Mouse (Mus musculus) gastrocnemius, postnatal 36 days (tissue): ENCODE results near the gene Trak2. TPM values are rescaled to one million over a fixed set of nuclear protein-coding genes. Genes with fewer than 3 reads are reported as not detected.
"Not testable (repeated sequence)": the region's sequence is repeated elsewhere in the genome, so short reads cannot be mapped to it uniquely, and the experiment has no call there.

ENCODE experiments used
- DNase-seq, 2 experiments: peaks; one replicate each; pipeline ENCODE4 v3.0.0; 2022
- intact Hi-C: fragments of 180-260 bp; cut with DNase I; formaldehyde crosslinking; loops from one replicate; pipeline ENCODE4 v1.15.1; 2025
- total RNA-seq, 2 experiments: library from RNA; stranded (reverse); gene quantifications; 2 replicates each; pipeline ENCODE4 v1.2.3; 2021

Trak2 gene
- total RNA-seq, 2 experiments from 2014 or later = 68.8 to 84.1 TPM

GRCm38 (mm10) chr1:58954578-58955410, 18.4 kb downstream of the Trak2 start:
- intact Hi-C loops = no loop called here
- DNase-seq = no peak

- intact Hi-C loops = no loop called here
- DNase-seq = no peak
These were observed 19.4 kb downstream of the Trak2 start for GRCm38 (mm10) chr1:58953686-58954434.

DNA sequence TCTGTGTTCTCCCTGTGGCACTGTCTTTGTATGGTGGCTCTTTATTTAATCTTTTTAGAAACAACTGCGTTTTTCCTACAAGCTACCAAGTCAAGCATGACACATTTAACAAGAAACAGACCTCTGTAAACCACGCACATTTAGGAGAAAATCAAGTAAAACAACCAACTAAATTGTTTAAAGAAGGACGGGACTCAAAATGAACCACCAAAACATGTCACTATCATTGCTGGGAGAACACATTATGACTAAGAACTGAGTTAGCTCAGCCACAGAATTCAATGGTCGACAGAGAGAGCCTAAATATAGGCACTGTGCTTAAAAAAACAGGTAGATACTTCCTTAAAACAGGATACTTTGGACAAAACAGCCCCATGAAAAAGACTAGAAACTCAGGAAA, 20.2 kb downstream of the Trak2 start:
- DNase-seq = no peak
- intact Hi-C loops = no loop called here

DNA sequence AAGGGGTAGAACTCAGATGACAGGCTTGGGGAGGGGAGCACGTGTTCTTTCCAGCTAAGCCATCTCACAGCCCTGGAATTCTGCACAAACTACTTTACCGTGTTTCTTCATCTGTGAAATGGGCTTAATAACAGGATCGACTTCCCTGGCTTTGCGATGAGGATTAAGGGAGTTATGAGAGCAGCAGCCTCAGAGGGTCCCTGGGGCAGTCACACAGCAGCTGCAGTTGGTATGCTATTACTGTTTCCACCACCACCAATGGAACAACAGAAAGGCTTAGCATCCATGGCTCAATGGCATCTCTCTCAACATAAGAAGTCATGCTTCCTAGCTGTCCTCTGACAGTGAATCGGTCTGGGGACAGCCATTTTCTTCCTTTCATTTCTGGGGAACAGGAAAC, 20.7 kb downstream of the Trak2 start:
- intact Hi-C loops = no loop called here
- DNase-seq = no peak

DNA sequence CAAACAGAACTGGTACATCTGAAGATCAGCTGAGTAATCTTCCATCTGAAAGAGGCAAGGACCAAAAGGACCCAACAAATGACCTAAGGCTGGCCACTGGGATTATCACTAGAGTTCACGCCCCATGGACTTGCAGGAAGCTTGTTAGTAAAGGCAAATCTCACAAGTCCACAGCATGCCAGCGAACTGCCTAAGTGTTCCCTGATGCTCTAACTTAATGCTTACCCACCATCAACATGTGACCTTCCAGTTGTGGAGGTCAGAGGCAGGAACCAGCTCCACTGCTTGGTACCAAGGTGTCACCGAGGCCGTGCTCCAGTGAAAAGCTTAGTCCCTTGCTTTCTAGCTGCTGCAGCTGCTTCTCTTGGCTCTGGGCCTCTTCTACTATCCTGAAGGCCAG, 21.4 kb downstream of the Trak2 start:
- intact Hi-C loops = no loop called here
- DNase-seq = peak in 1 of 2 experiments; percentile 20

GRCm38 (mm10) chr1:58950899-58951648, 22.2 kb downstream of the Trak2 start:
- intact Hi-C loops = no loop called here
- peak in 1 of 2 experiments; percentile 16 for DNase-seq

DNA sequence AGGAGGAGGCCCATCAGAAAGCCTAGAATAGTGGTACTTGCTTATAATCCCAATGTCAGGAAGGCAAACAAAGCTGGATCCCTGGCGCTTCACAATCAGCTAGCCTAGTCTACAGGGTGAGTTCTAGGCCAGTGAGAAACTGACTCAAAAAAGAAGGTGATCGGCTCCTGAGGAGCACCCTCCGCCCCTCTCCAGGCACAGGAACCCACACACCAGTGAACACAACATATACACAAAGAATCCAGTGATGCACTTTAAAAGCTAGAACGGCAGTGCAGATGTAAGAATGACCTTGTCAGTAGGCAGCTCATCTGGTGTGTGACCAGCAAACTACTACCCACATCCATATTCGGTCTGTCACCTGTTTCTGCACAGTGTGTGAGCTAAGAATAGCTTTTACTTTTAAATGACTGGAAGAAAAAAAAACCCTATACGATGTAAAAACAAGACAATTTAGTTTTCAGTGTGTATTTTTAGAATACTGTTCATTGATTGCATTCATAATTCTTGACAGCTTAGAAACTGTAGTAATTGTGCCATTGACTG, 23.6 kb downstream of the Trak2 start:
- no peak for DNase-seq
- intact Hi-C loops = no loop called here

DNA sequence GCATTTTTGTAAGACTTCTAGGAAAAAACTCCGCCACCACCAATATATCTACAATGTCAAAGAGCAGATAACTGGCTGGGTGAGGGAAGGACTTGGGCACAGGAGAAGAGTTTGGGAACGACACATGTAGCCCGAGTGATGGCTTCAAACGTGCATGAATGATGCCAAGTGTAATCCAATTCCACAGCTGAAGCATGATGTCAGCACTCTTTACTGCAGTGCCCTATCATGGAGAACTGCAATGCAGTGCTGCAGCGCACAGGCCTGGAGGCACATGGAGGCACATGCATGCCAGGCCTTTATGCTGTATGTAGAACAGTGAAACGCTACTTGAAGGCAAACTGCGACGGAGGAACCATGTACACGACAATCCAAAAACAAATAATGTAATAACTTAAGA, 26.5 kb downstream of the Trak2 start:
- intact Hi-C loops = no loop called here
- DNase-seq = no peak

DNA sequence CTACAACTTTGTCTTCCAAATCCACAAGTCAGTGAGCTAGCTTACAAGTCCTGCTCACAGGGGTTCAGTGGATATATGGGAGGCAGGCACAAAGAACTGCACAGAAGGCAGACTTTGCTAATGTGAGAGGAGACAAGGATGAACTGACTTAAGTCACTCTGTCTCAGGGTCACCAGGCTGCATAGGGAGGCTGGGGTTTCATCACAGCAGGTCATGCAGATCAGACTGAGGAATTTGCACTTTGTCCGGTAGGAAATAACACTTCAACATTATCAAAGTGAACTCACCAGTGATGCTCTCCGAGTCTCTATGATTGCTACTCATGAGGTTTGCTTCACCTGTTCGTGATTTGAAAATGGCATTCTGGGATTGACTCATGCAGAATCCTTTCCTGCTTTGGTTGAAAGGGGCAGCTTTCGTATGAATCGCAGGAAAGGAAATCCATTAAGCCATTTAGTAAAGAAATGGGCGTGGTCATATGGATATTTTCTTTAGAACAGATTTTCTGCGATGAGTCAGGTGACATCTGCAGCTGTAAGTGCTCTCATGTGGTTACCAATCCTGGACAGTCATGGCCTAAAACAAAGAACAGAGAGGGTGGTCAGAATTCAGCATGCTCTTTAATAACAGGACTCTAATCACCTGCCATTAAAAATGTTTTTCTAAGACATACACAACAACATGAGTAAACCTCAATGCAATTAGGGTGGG, 27.1 kb downstream of the Trak2 start:
- no peak for DNase-seq
- intact Hi-C loops = no loop called here

- DNase-seq = no peak
- intact Hi-C loops = no loop called here
These were observed 27.7 kb downstream of the Trak2 start for GRCm38 (mm10) chr1:58945523-58945922.

- intact Hi-C loops = no loop called here
- DNase-seq = no peak
These were observed 35.6 kb downstream of the Trak2 start for GRCm38 (mm10) chr1:58937606-58938099.

GRCm38 (mm10) chr1:58936746-58937605, 36.3 kb downstream of the Trak2 start:
- DNase-seq = no peak
- intact Hi-C loops = no loop called here

GRCm38 (mm10) chr1:58926664-58927063, 46.6 kb downstream of the Trak2 start:
- intact Hi-C loops = no loop called here
- DNase-seq = no peak

DNA sequence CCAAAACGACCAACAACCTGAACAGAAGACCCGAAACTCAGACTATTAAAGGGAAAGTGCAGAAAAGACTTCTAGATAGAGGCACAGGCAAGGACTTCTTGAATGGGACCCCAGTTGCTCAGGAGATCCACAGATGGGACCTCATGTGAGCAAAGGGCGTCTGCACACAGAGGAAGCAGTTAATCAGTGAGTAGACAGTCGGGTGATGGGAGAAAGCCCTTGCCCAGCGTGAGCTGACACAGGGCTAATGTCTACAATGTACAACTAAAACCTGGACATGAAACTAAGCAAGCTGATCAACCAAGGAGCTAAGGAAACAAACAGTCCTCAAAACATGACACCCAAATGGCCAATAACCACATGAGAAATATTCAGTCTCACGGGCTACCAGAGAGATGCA, 55.7 kb downstream of the Trak2 start:
- DNase-seq = no peak
- intact Hi-C loops = loop anchor here (10.0 kb wide), 1 partner anchor 373 kb away; no protein-coding TSS in a partner anchor

DNA sequence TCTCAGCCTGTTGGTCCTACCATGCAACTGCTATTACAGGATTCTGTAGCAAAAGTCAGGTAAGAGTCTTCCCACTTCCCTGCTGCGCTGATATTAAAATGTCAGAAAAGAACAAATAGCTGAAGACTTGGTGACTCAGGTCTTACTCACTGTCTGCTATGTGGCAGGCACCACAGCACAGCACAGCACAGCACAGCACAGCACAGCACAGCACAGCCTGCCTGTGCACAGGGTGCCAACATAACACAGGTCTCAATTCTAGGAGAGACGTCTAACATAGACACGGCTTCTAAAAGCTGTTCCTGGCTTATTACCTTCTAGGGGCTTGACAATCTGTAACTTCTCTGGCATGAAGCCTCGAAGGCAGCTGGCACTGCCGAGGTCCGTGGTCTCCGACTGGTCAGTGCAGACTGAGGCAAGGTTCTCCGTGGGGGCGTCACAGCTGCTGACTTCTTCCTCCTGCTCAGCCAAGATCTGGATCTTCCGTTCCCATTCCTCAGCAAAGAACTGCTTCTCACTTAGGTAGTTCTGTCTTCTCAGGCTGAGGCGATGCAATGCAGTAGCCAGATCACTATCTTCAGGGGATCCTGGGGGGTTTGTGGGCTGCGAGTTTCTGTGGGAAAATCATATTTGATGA, 63.5 kb downstream of the Trak2 start:
- DNase-seq = no peak
- intact Hi-C loops = loop anchor here (10.0 kb wide), 1 partner anchor 365 kb away; no protein-coding TSS in a partner anchor

DNA sequence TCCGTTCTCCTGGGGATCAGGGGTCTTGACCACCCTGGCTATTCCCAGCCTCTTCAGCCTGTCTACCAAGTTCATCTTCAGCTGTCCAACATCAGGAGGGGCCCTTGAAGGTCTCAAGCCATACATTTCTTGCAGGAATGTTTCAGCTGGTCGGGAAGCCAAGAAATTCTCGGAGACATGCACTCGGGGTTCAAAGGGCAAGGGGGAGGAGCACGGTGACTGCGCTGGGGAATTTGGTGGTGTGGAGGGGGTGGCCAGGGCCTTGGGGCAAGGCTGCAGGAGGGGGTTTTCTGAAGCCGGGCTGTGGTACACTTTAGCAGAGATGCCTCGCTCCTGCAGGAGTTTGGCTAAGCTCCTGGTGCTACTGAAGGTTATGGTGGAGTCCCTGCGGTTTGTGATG, 69.5 kb downstream of the Trak2 start:
- intact Hi-C loops = no loop called here
- DNase-seq = no peak

GRCm38 (mm10) chr1:58897561-58897960, 75.7 kb downstream of the Trak2 start:
- intact Hi-C loops = loop anchor here (2.0 to 5.0 kb wide), 2 partner anchors 125 to 201 kb away; no protein-coding TSS in a partner anchor
- not testable (repeated sequence) for DNase-seq

DNA sequence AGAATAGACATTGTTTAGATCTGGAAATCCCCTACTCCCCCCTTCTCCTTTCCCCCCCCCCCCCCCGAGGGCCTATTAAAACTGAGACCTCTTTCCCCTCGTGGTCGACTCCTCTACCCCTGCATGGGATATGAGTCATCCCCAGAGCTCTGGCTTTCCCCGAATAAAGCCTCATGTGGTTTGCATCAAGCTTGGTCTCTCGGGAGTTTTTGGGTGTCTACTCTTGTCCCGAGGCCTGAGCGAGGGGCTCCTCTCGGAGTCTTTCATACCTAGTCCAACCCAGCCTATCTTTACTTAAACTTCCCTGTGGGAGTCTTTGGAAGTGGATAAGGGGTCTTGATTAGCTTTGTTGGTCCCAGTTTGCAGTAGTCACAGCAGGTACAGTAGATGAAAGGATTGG, 80.8 kb downstream of the Trak2 start:
- intact Hi-C loops, DNase-seq: not testable (repeated sequence)
